ENCODE assay signal across 9 mouse cellular contexts in genomic region chr6:82871632-82872331, GRCm38 (mm10).
DNase-seq lines count a peak whose midpoint lies in the region; ATAC-seq lines count a peak whose summit lies in the region.
"Had no signal": no experiment of that assay in that cellular context is flagged by ENCODE, and none has a peak within 500 bp of the region (broad histone marks: within the 10 kb centered on the region; RNA-seq: fewer than 3 reads in every experiment).

No protein-coding gene starts in this region.

- no peaks in the 10 kb centered on the region for H3K27me3 ChIP-seq in intestine, embryonic 15.5 days (replicated peaks)
- H3K27me3 ChIP-seq in hindbrain, embryonic 10.5 days (ENCODE audit: insufficient read depth, poor library complexity, severe bottlenecking) = no peaks in the 10 kb centered on the region

- no peak overlapping the region for H3K9ac ChIP-seq in intestine, embryonic 15.5 days

- H3K27ac ChIP-seq in intestine, embryonic 15.5 days = no peak overlapping the region
- H3K27ac ChIP-seq in hindbrain, embryonic 10.5 days = no peak overlapping the region

- H3K4me3 ChIP-seq in intestine, embryonic 15.5 days (replicated peaks) = no peak overlapping the region
- H3K4me3 ChIP-seq in hindbrain, embryonic 10.5 days = no peak overlapping the region

- 0 out of 2 replicates have a peak, but pooled peaks cover 3% of the 10 kb centered on the region for H3K4me1 ChIP-seq in intestine, embryonic 15.5 days (replicated peaks)
- H3K4me1 ChIP-seq in hindbrain, embryonic 10.5 days (replicated peaks) = 0 out of 2 replicates have a peak, but pooled peaks cover 4% of the 10 kb centered on the region

- ATAC-seq in intestine, embryonic 15.5 days = 0 out of 2 replicates have a peak, but pooled peaks have one; percentile 31

- no peak overlapping the region for H3K4me2 ChIP-seq in intestine, embryonic 15.5 days (replicated peaks)

- no peaks in the 10 kb centered on the region for H3K9me3 ChIP-seq in intestine, embryonic 15.5 days
- H3K9me3 ChIP-seq in hindbrain, embryonic 10.5 days = no peaks in the 10 kb centered on the region

- no peaks in the 10 kb centered on the region for H3K36me3 ChIP-seq in intestine, embryonic 15.5 days
- no peaks in the 10 kb centered on the region for H3K36me3 ChIP-seq in hindbrain, embryonic 10.5 days

- DNase-seq in gastrocnemius, adult 8-10 months (ENCODE audit: low spot score in 2 of 2) = peak; percentile 33 to 52
- no peak for DNase-seq in gastrocnemius, postnatal 4 days (ENCODE audit: low spot score in 2 of 2)
- DNase-seq in 3134 (ENCODE audit: extremely low read depth, insufficient read length, low spot score) = peak; percentile 84
- peak; percentile 67 for DNase-seq in Muller cell, postnatal 12 days (ENCODE audit: inconsistent ontology term)
- no peak for DNase-seq in cerebellum, adult 18-20 months
- DNase-seq in testis, postnatal 10 days (ENCODE audit: low spot score) = no peak
- no peak for DNase-seq in hindbrain, embryonic 10.5 days (ENCODE audit: low spot score)
- DNase-seq: heart, postnatal 36 days had no signal

- 7% methylated on average over 5 of the region's 5 CpGs for WGBS in intestine, embryonic 15.5 days
- 42% methylated on average over 5 of the region's 5 CpGs for WGBS in hindbrain, embryonic 10.5 days

Comparison
In these comparisons a context has a peak if more than half of its experiments do, and no peak if none do; other contexts are left out.
1. DNase-seq: peak in gastrocnemius, adult 8-10 months (2 of 2), 3134 (single experiment) and Muller cell, postnatal 12 days (single experiment); none in gastrocnemius, postnatal 4 days (0 of 2), cerebellum, adult 18-20 months (0 of 2), testis, postnatal 10 days (single experiment) and hindbrain, embryonic 10.5 days (single experiment).